Mouse (Mus musculus) hindbrain, embryonic 12.5 days (tissue): ENCODE data around the gene Hcn3. TPM values are rescaled to one million over a fixed set of nuclear protein-coding genes. Genes with fewer than 3 reads are reported as not detected.

Source experiments
- ATAC-seq: fragments of 200-750 bp; cut with Nextera tagmentation; 2 replicates; pipeline ENCODE4 v1.8.0; 2017; ENCODE audit warnings: moderate TSS enrichment; ENCODE audit not compliant: low FRiP score
- H3K27ac ChIP-seq: fragments of 300-500 bp; sonication (generic); 2 replicates; pipeline ENCODE4 v1.5.1; 2016; ENCODE audit warnings: mild to moderate bottlenecking
- H3K27me3 ChIP-seq: fragments of 300-500 bp; sonication (generic); 2 replicates; pipeline ENCODE4 v1.6.1; 2016; ENCODE audit warnings: mild to moderate bottlenecking
- H3K36me3 ChIP-seq: fragments of 300-500 bp; sonication (generic); 2 replicates; pipeline ENCODE4 v1.6.1; 2016; ENCODE audit warnings: mild to moderate bottlenecking
- H3K4me1 ChIP-seq: fragments of 300-500 bp; sonication (generic); 2 replicates; pipeline ENCODE4 v1.6.1; 2016
- H3K4me2 ChIP-seq: fragments of 300-500 bp; sonication (generic); replicated peaks from 2 replicates; pipeline ENCODE4 v1.6.1; 2016; ENCODE audit warnings: mild to moderate bottlenecking
- H3K4me3 ChIP-seq: fragments of 300-500 bp; sonication (generic); 2 replicates; pipeline ENCODE4 v1.5.1; 2016; ENCODE audit warnings: mild to moderate bottlenecking
- H3K9ac ChIP-seq: fragments of 300-500 bp; sonication (generic); 2 replicates; pipeline ENCODE4 v1.6.1; 2016; ENCODE audit warnings: mild to moderate bottlenecking, moderate library complexity
- H3K9me3 ChIP-seq: fragments of 300-500 bp; sonication (generic); replicated peaks from 2 replicates; pipeline ENCODE4 v1.6.1; 2016; ENCODE audit warnings: mild to moderate bottlenecking
- WGBS: fragments of 180-500 bp; shearing (Covaris S2); methylation state at CpG from one replicate; pipeline ENCODE4 v1.1.7; 2016; 5-methylcytosine and 5-hydroxymethylcytosine counted together
- polyA plus RNA-seq: library from polyadenylated mRNA; unstranded; fragments of >200 nt; fragmentation: Nextera tagmentation; extraction: Ambion mirVana; gene quantifications from 2 replicates; pipeline ENCODE4 v1.2.1, GENCODE M21; 2016

The Hcn3 gene
- polyA plus RNA-seq, 1 experiment from 2014 or later, result 20.7 TPM

- H3K4me3 ChIP-seq, result no peak overlapping the region
- no peak overlapping the region for H3K27ac ChIP-seq
- no peak for ATAC-seq
- H3K4me1 ChIP-seq, result peaks cover 10% of the 10 kb centered on the region
- H3K27me3 ChIP-seq, result no peaks in the 10 kb centered on the region
- H3K9me3 ChIP-seq, result no peaks in the 10 kb centered on the region
- H3K9ac ChIP-seq, result no peak overlapping the region
- 77% methylated on average over 1 of the region's 1 CpGs for WGBS
- peaks cover 6% of the 10 kb centered on the region; the same call in 1 of the 2 replicates for H3K36me3 ChIP-seq
- H3K4me2 ChIP-seq, result no peak overlapping the region
Observed at GRCm38 (mm10) chr3:89193351-89193750, 33.4 kb upstream of the Hcn3 start.

GRCm38 (mm10) chr3:89190436-89190835 lies 30.4 kb upstream of the Hcn3 start:
- H3K27ac ChIP-seq, result no peak overlapping the region
- 85% methylated on average over 8 of the region's 8 CpGs for WGBS
- no peak for ATAC-seq
- no peak overlapping the region for H3K4me2 ChIP-seq
- no peaks in the 10 kb centered on the region for H3K9me3 ChIP-seq
- peaks cover 3% of the 10 kb centered on the region; the same call in 1 of the 2 replicates for H3K27me3 ChIP-seq
- peaks cover 14% of the 10 kb centered on the region; the same call in 1 of the 2 replicates for H3K36me3 ChIP-seq
- H3K4me1 ChIP-seq, result peaks cover 10% of the 10 kb centered on the region
- no peak overlapping the region for H3K4me3 ChIP-seq
- no peak overlapping the region for H3K9ac ChIP-seq

- ATAC-seq, result no peak
- Histone ChIP-seq H3K4me1 (peaks cover 29% of the 10 kb centered on the region), H3K27me3 (peaks cover 3% of the 10 kb centered on the region; the same call in 1 of the 2 replicates), H3K36me3 (peaks cover 14% of the 10 kb centered on the region; the same call in 1 of the 2 replicates), H3K4me3 (no peak overlapping the region), H3K4me2 (no peak overlapping the region), H3K9ac (no peak overlapping the region), H3K9me3 (no peaks in the 10 kb centered on the region), H3K27ac (no peak overlapping the region)
- whole genome bisulfite sequencing, result 57% methylated on average over 12 of the region's 12 CpGs
Observed at GRCm38 (mm10) chr3:89188478-89188875, 28.5 kb upstream of the Hcn3 start.

- H3K4me3 ChIP-seq, result no peak overlapping the region
- no peak overlapping the region for H3K27ac ChIP-seq
- no peak overlapping the region for H3K9ac ChIP-seq
- peaks cover 14% of the 10 kb centered on the region; the same call in 1 of the 2 replicates for H3K36me3 ChIP-seq
- H3K4me2 ChIP-seq, result no peak overlapping the region
- 60% methylated on average over 18 of the region's 18 CpGs for WGBS
- H3K4me1 ChIP-seq, result peaks cover 31% of the 10 kb centered on the region
- no peak for ATAC-seq
- peaks cover 3% of the 10 kb centered on the region; the same call in 1 of the 2 replicates for H3K27me3 ChIP-seq
- H3K9me3 ChIP-seq, result no peaks in the 10 kb centered on the region
Observed at GRCm38 (mm10) chr3:89187690-89188477, 27.9 kb upstream of the Hcn3 start.

GRCm38 (mm10) chr3:89187197-89187596 lies 27.2 kb upstream of the Hcn3 start:
- no peak overlapping the region for H3K9ac ChIP-seq
- H3K27me3 ChIP-seq, result peaks cover 3% of the 10 kb centered on the region; the same call in 1 of the 2 replicates
- no peak overlapping the region for H3K4me2 ChIP-seq
- H3K9me3 ChIP-seq, result no peaks in the 10 kb centered on the region
- WGBS, result 39% methylated on average over 23 of the region's 23 CpGs
- H3K4me1 ChIP-seq, result peaks cover 31% of the 10 kb centered on the region
- no peak for ATAC-seq
- no peak overlapping the region for H3K4me3 ChIP-seq
- no peak overlapping the region for H3K27ac ChIP-seq
- peaks cover 16% of the 10 kb centered on the region; the same call in 1 of the 2 replicates for H3K36me3 ChIP-seq

- peak overlapping the region; percentile 62 for H3K4me3 ChIP-seq
- no peaks in the 10 kb centered on the region for H3K9me3 ChIP-seq
- H3K27ac ChIP-seq, result peak overlapping the region; percentile 91; the same call in 1 of the 2 replicates
- peak overlapping the region; percentile 91 for H3K9ac ChIP-seq
- H3K36me3 ChIP-seq, result peaks cover 48% of the 10 kb centered on the region
- 79% methylated on average over 6 of the region's 6 CpGs for WGBS
- no peak for ATAC-seq
- H3K4me2 ChIP-seq, result peak overlapping the region; percentile 95
- peaks cover 34% of the 10 kb centered on the region for H3K4me1 ChIP-seq
- H3K27me3 ChIP-seq, result peaks cover 3% of the 10 kb centered on the region; the same call in 1 of the 2 replicates
Observed at GRCm38 (mm10) chr3:89183959-89184315, 23.9 kb upstream of the Hcn3 start.

- ATAC-seq, result peak; percentile 94
- peaks cover 46% of the 10 kb centered on the region for H3K36me3 ChIP-seq
- peaks cover 3% of the 10 kb centered on the region; the same call in 1 of the 2 replicates for H3K27me3 ChIP-seq
- WGBS, result 5% methylated on average over 39 of the region's 39 CpGs
- no peaks in the 10 kb centered on the region for H3K9me3 ChIP-seq
- peak within 1 kb of the TSS; percentile 62 for H3K4me3 ChIP-seq
- H3K4me1 ChIP-seq, result peaks cover 40% of the 10 kb centered on the region
- peak within 1 kb of the TSS; percentile 95 for H3K4me2 ChIP-seq
- peak within 1 kb of the TSS; percentile 91 for H3K27ac ChIP-seq
- H3K9ac ChIP-seq, result peak within 1 kb of the TSS; percentile 91
Observed at GRCm38 (mm10) chr3:89183058-89183958, 23.3 kb upstream of the Hcn3 start, which contains the start of gene Fam189b. Gene Fam189b (plus strand): TSS chr3:89183143.

- H3K4me1 ChIP-seq, result peaks cover 45% of the 10 kb centered on the region
- peak overlapping the region; percentile 95 for H3K4me2 ChIP-seq
- peak overlapping the region; percentile 23; the same call in 1 of the 2 replicates for H3K27ac ChIP-seq
- 50% methylated on average over 7 of the region's 7 CpGs for WGBS
- H3K9ac ChIP-seq, result no peak overlapping the region
- H3K36me3 ChIP-seq, result peaks cover 41% of the 10 kb centered on the region
- ATAC-seq, result peak; percentile 39
- peaks cover 3% of the 10 kb centered on the region; the same call in 1 of the 2 replicates for H3K27me3 ChIP-seq
- H3K4me3 ChIP-seq, result peak overlapping the region; percentile 62; the same call in 1 of the 2 replicates
- H3K9me3 ChIP-seq, result no peaks in the 10 kb centered on the region
Observed at GRCm38 (mm10) chr3:89182531-89183057, 22.6 kb upstream of the Hcn3 start.

GRCm38 (mm10) chr3:89181749-89182500 lies 21.9 kb upstream of the Hcn3 start:
- Histone ChIP-seq H3K4me2 (no peak overlapping the region), H3K36me3 (peaks cover 39% of the 10 kb centered on the region), H3K4me1 (peaks cover 42% of the 10 kb centered on the region), H3K9me3 (no peaks in the 10 kb centered on the region), H3K4me3 (no peak overlapping the region), H3K27ac (0 out of 2 replicates have a peak overlapping the region, but pooled peaks have one; percentile 23), H3K9ac (0 out of 2 replicates have a peak overlapping the region, but pooled peaks have one; percentile 23), H3K27me3 (peaks cover under 1% of the 10 kb centered on the region; the same call in 1 of the 2 replicates)
- WGBS, result 94% methylated on average over 26 of the region's 27 CpGs
- ATAC-seq, result no peak

- Histone ChIP-seq H3K9ac (0 out of 2 replicates have a peak overlapping the region, but pooled peaks have one; percentile 28), H3K27ac (no peak overlapping the region), H3K4me3 (0 out of 2 replicates have a peak overlapping the region, but pooled peaks have one; percentile 67), H3K36me3 (peaks cover 64% of the 10 kb centered on the region), H3K9me3 (no peaks in the 10 kb centered on the region), H3K4me1 (peaks cover 22% of the 10 kb centered on the region), H3K4me2 (peak overlapping the region; percentile 82; the same call in 1 of the 2 replicates), H3K27me3 (no peaks in the 10 kb centered on the region)
- ATAC-seq, result no peak
- 93% methylated on average over 11 of the region's 11 CpGs for WGBS
Observed at GRCm38 (mm10) chr3:89179056-89179455, 19.1 kb upstream of the Hcn3 start.

- no peak for ATAC-seq
- no peaks in the 10 kb centered on the region for H3K27me3 ChIP-seq
- peaks cover 75% of the 10 kb centered on the region for H3K36me3 ChIP-seq
- no peaks in the 10 kb centered on the region for H3K9me3 ChIP-seq
- H3K4me2 ChIP-seq, result peak overlapping the region; percentile 82
- WGBS, result 10% methylated on average over 6 of the region's 6 CpGs
- H3K9ac ChIP-seq, result peak overlapping the region; percentile 73
- H3K27ac ChIP-seq, result peak overlapping the region; percentile 82
- peak overlapping the region; percentile 67 for H3K4me3 ChIP-seq
- peaks cover 14% of the 10 kb centered on the region for H3K4me1 ChIP-seq
Observed at GRCm38 (mm10) chr3:89178107-89178385, 18.1 kb upstream of the Hcn3 start.
